Mouse (Mus musculus) layer of hippocampus, adult 18-20 months (tissue): ENCODE data around the gene Nav3. TPM values are rescaled to one million over a fixed set of nuclear protein-coding genes. Genes with fewer than 3 reads are reported as not detected.

Source experiments
- DNase-seq, 2 experiments: peaks; one replicate each; pipeline ENCODE4 v3.0.0; 2022; ENCODE audit warnings: low spot score in 2 of 2
- total RNA-seq, 2 experiments: library from RNA; stranded (reverse); gene quantifications; 2 replicates each; pipeline ENCODE4 v1.2.3; 2021

Gene Nav3
- total RNA-seq, 2 experiments from 2014 or later, result 73.6 to 76.1 TPM

DNA sequence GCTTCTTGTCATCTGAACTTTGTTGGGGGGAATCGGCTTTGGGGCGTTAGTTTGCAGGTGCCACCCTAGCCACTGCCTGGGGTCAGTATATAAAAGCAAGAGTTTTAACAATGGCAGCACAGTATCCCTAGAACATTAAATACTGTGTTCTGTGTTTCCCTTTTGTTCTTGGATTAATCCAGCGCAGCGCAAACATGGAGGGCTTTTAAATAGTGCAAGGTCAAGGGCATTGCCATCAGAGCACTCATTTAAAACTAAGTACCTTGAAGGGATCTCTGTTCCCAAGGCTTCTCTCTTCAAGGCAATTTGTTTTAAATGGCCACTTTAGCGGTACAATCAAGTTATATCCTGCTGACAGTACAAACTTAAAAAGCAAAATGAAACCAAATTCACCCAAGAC is 737.6 kb downstream of the Nav3 start:
- no peak for DNase-seq

DNA sequence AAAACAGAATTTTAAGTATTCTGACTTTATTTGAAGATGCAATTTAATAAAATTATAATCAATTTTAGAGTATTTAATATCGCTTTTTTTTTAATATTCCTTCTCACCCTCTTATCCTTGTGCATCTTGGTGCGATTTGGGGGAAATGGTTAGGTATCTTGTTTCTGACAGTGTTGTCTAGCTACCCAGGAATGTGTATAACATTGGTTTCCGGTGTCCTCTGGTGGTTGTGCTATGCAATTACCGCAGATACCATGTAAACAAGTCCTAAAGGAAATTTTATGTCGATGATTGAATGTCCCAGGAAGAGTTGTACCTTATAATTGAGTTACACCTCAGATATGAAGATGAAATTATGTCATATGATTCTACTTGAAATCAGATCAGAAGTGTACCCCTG is 743.0 kb downstream of the Nav3 start:
- peak in 1 of 2 experiments; percentile 76 for DNase-seq

DNA sequence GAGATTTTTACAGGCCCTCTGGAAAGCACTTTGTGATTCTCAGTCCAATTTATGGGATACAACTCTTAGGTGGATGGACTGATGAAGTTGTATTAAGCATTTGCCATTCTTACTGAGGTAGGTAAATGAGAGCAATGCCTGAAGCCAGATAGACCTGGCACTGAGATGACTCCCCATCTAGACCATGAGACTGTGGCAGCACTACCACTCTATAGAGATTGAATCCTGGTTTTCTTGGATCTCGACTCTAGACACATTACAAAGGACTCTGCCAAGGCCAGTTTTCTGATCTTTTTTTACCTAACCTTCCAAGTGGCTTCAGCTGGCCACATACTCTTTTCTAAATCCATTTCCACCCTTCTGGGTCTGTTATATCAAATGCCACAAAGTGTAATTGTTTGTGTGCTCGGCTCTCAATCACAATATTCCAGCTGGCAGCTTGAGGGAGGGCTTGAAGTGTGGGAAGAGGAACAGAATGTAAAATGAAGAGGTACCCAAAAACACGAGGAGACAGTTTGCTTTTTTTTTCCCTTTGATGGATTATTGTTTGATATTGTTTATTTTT is 756.2 kb downstream of the Nav3 start:
- peak; percentile 35 to 76 for DNase-seq

DNA sequence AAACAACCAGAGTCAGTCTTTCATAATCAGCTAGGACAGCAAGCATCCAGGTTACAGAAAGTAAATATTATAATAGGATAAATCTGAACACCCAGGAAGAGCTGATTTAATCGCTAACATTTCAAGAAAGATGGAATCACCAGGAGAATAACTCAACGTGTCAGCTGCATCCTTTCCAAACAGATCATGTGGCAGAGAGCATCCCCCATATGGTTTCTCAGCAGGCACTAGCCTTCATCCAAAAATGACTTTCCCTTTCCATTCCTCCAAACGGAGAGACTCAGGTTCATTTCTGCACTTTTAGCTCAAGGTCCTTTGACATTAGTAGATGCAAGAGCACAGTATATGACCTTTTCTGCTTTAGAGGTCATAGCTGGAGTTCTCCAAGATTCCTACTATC is 765.4 kb downstream of the Nav3 start:
- DNase-seq, result peak in 1 of 2 experiments; percentile 66

DNA sequence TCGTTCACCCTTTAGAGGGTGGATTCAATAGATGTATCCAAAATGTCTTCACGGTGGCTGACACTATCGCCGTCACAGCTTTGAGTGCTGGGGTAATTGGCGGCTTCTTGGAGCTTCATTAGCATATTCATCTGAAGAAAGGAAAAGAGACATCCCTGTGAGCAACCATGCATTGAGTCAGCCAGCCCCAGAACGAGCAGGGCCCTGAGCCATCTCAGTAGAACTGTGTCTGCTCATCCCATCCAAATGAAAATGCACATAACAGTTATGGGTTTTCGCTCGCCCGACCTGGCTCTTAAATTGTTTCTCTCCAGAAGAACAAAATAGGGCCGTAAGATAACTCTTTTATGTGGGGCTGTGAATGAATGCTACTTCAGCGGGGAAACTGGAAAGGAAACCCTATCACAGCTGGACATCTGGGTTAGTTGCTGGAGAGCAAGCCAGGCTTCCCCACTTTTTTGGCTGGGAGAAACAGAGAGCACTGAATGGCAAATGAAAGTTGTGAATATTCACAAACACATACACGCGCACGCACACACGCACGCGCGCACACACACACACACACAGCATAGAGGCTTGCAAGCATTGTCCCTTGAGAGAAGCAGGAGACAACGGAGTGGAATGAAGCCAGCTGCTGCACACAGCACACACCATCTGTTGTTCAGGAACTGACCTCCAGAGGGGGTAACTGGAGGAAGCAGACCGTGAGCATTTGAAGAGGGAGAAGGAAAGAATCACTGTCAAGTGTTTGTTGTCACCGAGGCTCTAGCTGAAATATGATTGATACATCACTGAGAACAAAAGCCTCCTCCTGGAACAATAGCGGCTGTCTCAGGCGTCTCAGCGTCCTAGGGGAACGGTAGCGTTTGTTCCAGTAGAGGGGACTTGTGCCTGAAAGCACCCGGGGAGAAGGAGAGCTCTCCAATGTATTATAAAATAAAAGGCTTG is 771.6 kb downstream of the Nav3 start:
- DNase-seq, result peak; percentile 63 to 76

DNA sequence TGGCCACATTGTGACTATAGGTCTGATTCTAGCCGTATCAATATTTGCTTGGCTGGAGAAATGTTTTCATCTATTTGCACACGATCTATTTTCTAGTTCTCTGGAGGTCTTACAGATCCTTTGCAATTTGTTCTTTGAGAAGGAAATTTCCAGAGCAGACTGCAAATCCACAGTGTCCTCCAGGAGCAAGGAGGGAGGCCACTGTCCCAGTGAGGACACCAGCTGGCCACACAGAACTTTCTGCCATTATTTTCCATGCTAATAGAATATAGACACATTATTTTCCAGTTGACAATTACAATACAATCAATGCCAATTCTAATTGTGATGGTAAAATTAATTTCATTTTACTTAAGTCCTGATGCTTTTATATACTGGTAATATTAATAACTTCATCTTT is 783.1 kb downstream of the Nav3 start:
- no peak for DNase-seq

DNA sequence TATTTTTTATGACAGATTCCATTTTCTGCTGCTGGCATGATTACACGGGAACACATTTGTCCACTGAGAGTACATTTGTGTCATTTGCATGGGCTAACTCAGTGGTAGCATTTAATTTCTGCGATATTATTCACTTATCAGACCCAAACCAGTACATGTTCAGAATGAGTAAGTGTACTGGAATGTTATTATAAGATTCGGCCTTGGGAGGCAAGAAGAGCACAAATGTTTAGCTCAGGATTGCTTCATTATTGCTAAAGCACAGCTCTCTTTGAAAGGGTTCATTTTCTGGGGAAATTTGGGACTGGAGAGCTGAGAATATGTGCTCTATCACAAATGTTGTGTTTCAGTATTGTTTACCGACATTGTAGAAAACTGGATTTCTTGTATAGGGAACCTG is 788.6 kb downstream of the Nav3 start:
- no peak for DNase-seq

DNA sequence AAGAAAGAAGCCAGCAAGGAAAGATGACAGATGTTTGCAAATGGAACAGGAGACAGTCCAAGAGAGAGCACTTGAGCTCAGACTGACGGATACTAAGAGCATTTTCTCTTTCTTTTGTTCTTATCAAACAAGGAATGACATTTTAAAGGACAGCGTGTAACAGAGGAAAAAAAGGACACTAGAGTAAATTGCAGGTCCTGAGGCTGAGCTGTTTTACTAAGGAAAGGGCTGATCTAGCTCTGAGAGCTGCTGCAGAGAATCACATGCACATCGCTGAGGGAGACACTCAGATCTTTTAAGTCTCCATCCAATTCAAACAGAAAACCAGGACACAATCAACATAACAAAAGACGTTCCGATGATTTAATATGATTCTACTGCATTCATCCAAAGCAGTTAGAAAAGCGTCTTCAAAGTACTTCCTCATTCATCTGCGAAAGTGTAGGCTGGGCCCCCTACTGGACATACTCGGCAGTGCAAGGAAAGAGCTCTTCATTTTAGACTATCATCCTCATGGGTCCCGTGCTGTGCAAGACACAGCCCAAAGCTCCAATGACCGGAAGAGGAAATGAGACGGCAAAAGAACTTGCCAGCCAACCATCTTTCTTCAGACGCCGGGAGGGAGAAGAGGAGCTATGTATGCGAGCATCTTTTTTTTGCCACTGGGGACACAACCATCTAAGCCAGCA is 791.2 kb downstream of the Nav3 start:
- peak; percentile 78 to 94 for DNase-seq

DNA sequence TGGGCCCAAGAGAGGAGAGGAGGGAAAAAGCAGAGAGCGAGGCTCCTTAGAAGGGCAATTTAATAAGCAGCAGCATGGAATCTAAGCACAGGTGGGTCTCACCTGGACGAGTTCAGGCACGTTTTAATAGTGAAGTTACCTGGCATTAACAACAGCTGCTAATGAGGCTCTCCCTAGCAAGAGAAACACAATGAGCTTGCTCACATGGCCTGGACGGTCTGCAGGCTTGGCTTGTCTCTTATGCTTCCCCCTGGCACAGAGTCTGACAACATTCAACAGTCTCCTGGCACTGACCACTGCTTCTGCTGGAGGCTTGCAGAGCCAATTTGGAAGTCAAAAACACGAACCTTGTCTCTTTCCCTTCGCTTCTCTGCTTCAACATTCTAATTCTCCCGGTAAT is 804.5 kb downstream of the Nav3 start:
- DNase-seq, result no peak

DNA sequence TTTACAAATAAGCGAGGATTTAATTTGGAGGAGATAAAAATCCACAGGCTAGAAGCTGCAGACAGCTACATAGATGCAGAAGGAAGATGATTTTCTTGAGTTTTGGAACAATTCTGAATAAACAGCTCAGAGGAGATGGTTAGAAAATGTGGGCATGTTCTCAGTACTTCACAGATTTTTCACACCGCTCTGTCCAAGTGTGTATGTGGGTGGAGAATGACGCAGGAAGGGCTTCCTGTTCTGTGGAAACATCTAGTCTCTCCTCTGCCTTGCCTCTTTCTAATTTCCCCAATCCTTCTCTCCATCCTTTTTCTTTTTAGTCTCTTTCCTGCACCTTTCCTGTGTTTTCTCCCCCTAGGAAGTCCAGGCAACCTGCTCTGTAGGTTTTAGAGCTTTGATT is 812.4 kb downstream of the Nav3 start:
- DNase-seq, result peak; percentile 35 to 71

DNA sequence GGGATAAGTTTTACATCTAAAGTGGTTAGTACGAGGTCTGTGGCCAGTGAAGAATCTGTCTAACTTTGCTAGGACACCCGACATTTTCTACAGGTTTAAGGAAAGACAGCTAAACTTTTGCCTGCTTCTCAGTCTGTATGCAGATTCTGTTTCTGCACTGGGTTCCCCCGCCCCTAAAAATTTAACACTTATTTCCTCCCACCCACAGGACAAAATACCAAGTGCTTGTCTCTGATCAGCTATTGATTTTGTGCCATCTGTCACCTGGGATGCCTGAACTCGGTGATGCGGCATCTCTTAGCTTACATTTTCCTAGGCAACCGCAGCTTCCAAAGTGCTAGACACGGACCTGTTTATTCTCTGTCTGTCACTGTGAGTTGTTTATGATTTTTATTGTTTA is 814.2 kb downstream of the Nav3 start:
- peak; percentile 51 to 72 for DNase-seq

DNA sequence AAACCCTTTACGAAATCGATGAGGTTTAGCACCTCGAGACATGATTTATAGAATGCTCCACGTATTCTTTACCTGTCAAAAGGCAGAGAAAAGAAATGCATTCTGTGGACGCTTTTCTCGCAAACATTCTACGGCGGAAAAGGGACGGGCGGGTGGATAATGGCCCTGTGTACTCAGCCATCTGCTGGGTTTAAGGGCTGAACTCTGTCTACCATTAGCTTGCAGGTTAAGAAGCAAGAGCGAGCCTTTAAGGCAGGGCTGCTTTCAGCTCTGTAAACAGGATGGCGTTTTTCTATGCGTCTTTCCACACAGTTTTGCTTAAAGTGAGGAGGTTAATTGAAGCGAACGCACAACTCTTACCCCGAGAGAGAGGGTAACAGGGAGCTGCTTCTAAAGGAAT is 818.3 kb downstream of the Nav3 start:
- DNase-seq, result no peak
